Mouse (Mus musculus) intestine, embryonic 14.5 days (tissue): ENCODE results near the gene Hmcn2. TPM values are rescaled to one million over a fixed set of nuclear protein-coding genes. Genes with fewer than 3 reads are reported as not detected.

ENCODE experiments used
- ATAC-seq: fragments of 200-750 bp; cut with Nextera tagmentation; replicated peaks from 2 replicates; pipeline ENCODE4 v1.8.0; 2017; ENCODE audit warnings: low read depth, moderate number of reproducible peaks, moderate TSS enrichment, moderate library complexity; ENCODE audit not compliant: low FRiP score, low TSS enrichment
- DNase-seq: peaks from one replicate; pipeline ENCODE4 v3.0.0-alpha.2; 2018; ENCODE audit warnings: low spot score
- H3K27ac ChIP-seq: fragments of 300-500 bp; sonication (generic); 2 replicates; pipeline ENCODE4 v1.5.1; 2014; ENCODE audit warnings: low read depth, mild to moderate bottlenecking, control low read depth
- H3K27me3 ChIP-seq: fragments of 300-500 bp; sonication (generic); replicated peaks from 2 replicates; pipeline ENCODE4 v1.6.1; 2014; ENCODE audit warnings: low read length, control low read depth; ENCODE audit not compliant: control insufficient read depth, insufficient read depth
- H3K36me3 ChIP-seq: fragments of 300-500 bp; sonication (generic); 2 replicates; pipeline ENCODE4 v1.6.1; 2014; ENCODE audit warnings: low read length, control low read depth; ENCODE audit not compliant: control insufficient read depth, insufficient read depth
- H3K4me1 ChIP-seq: fragments of 300-500 bp; sonication (generic); replicated peaks from 2 replicates; pipeline ENCODE4 v1.6.1; 2014; ENCODE audit warnings: low read length, control low read depth, mixed read lengths; ENCODE audit not compliant: control insufficient read depth, insufficient read depth
- H3K4me2 ChIP-seq: fragments of 300-500 bp; sonication (generic); 2 replicates; pipeline ENCODE4 v1.6.1; 2014; ENCODE audit warnings: low read length
- H3K4me3 ChIP-seq: fragments of 300-500 bp; sonication (generic); 2 replicates; pipeline ENCODE4 v1.5.1; 2014; ENCODE audit warnings: low read depth, low read length, control low read depth, mixed read lengths
- H3K9ac ChIP-seq: fragments of 300-500 bp; sonication (generic); 2 replicates; pipeline ENCODE4 v1.6.1; 2014; ENCODE audit warnings: mild to moderate bottlenecking, low read length
- H3K9me3 ChIP-seq: fragments of 300-500 bp; sonication (generic); 2 replicates; pipeline ENCODE4 v1.6.1; 2016; ENCODE audit warnings: low read length, control low read depth; ENCODE audit not compliant: control insufficient read depth
- WGBS: fragments of 180-500 bp; shearing (Covaris S2); extraction: QIAGEN DNeasy Blood & Tissue Kit; methylation state at CpG from one replicate; pipeline ENCODE4 v1.1.7; 2014; 5-methylcytosine and 5-hydroxymethylcytosine counted together
- polyA plus RNA-seq: library from polyadenylated mRNA; unstranded; fragments of >200 nt; fragmentation: Nextera tagmentation; extraction: Ambion mirVana; gene quantifications from 2 replicates; pipeline ENCODE4 v1.2.1, GENCODE M21; 2014

Hmcn2 gene
- polyA plus RNA-seq, 1 experiment from 2014 or later, result 10.0 TPM

- no peaks in the 10 kb centered on the region for H3K36me3 ChIP-seq
- ATAC-seq (no peak), DNase-seq (no peak)
- H3K9me3 ChIP-seq, result no peaks in the 10 kb centered on the region
- no peak overlapping the region for H3K9ac ChIP-seq
- WGBS, result 58% methylated on average over 10 of the region's 10 CpGs
- no peaks in the 10 kb centered on the region for H3K27me3 ChIP-seq
- no peaks in the 10 kb centered on the region for H3K4me1 ChIP-seq
- H3K27ac ChIP-seq, result no peak overlapping the region
- no peak overlapping the region for H3K4me3 ChIP-seq
- no peak overlapping the region for H3K4me2 ChIP-seq
These were observed 120.5 kb downstream of the Hmcn2 start for GRCm38 (mm10) chr2:31434746-31435145.

GRCm38 (mm10) chr2:31435567-31435966, 121.4 kb downstream of the Hmcn2 start:
- no peaks in the 10 kb centered on the region for H3K27me3 ChIP-seq
- no peaks in the 10 kb centered on the region for H3K9me3 ChIP-seq
- no peak overlapping the region for H3K9ac ChIP-seq
- H3K36me3 ChIP-seq, result no peaks in the 10 kb centered on the region
- H3K4me1 ChIP-seq, result no peaks in the 10 kb centered on the region
- H3K4me2 ChIP-seq, result no peak overlapping the region
- WGBS, result 42% methylated on average over 6 of the region's 6 CpGs
- H3K27ac ChIP-seq, result no peak overlapping the region
- H3K4me3 ChIP-seq, result no peak overlapping the region
- peak; percentile 74 for DNase-seq
- no peak for ATAC-seq

GRCm38 (mm10) chr2:31437480-31438245, 123.4 kb downstream of the Hmcn2 start:
- Histone ChIP-seq H3K4me3 (no peak overlapping the region), H3K27ac (no peak overlapping the region), H3K4me2 (no peak overlapping the region), H3K9me3 (no peaks in the 10 kb centered on the region), H3K4me1 (no peaks in the 10 kb centered on the region), H3K36me3 (no peaks in the 10 kb centered on the region), H3K27me3 (no peaks in the 10 kb centered on the region), H3K9ac (no peak overlapping the region)
- ATAC-seq (no peak), DNase-seq (no peak)
- WGBS, result 61% methylated on average over 14 of the region's 14 CpGs

GRCm38 (mm10) chr2:31439576-31439975, 125.4 kb downstream of the Hmcn2 start:
- no peaks in the 10 kb centered on the region for H3K27me3 ChIP-seq
- no peaks in the 10 kb centered on the region for H3K4me1 ChIP-seq
- DNase-seq (no peak), ATAC-seq (no peak)
- H3K36me3 ChIP-seq, result no peaks in the 10 kb centered on the region
- no peak overlapping the region for H3K9ac ChIP-seq
- H3K4me3 ChIP-seq, result no peak overlapping the region
- H3K27ac ChIP-seq, result no peak overlapping the region
- 84% methylated on average over 6 of the region's 6 CpGs for WGBS
- no peaks in the 10 kb centered on the region for H3K9me3 ChIP-seq
- H3K4me2 ChIP-seq, result no peak overlapping the region

GRCm38 (mm10) chr2:31442480-31443160, 128.4 kb downstream of the Hmcn2 start:
- H3K36me3 ChIP-seq, result no peaks in the 10 kb centered on the region
- no peak overlapping the region for H3K4me3 ChIP-seq
- no peaks in the 10 kb centered on the region for H3K4me1 ChIP-seq
- H3K27ac ChIP-seq, result no peak overlapping the region
- 64% methylated on average over 11 of the region's 11 CpGs for WGBS
- ATAC-seq (0 out of 2 replicates have a peak, but pooled peaks have one; percentile 23), DNase-seq (no peak)
- no peaks in the 10 kb centered on the region for H3K9me3 ChIP-seq
- no peaks in the 10 kb centered on the region for H3K27me3 ChIP-seq
- H3K4me2 ChIP-seq, result no peak overlapping the region
- H3K9ac ChIP-seq, result no peak overlapping the region

- no peak for ATAC-seq
- no peaks in the 10 kb centered on the region for H3K9me3 ChIP-seq
- 83% methylated on average over 4 of the region's 4 CpGs for WGBS
- no peaks in the 10 kb centered on the region for H3K36me3 ChIP-seq
- H3K27me3 ChIP-seq, result no peaks in the 10 kb centered on the region
- H3K4me1 ChIP-seq, result peaks cover 11% of the 10 kb centered on the region
- no peak overlapping the region for H3K4me2 ChIP-seq
- H3K9ac ChIP-seq, result no peak overlapping the region
- no peak overlapping the region for H3K27ac ChIP-seq
- H3K4me3 ChIP-seq, result no peak overlapping the region
- no peak for DNase-seq
These were observed 131.8 kb downstream of the Hmcn2 start for GRCm38 (mm10) chr2:31446036-31446435.

GRCm38 (mm10) chr2:31446456-31446855, 132.2 kb downstream of the Hmcn2 start:
- Histone ChIP-seq H3K4me1 (peaks cover 12% of the 10 kb centered on the region), H3K4me3 (no peak overlapping the region), H3K9me3 (no peaks in the 10 kb centered on the region), H3K36me3 (no peaks in the 10 kb centered on the region), H3K27me3 (no peaks in the 10 kb centered on the region), H3K4me2 (no peak overlapping the region), H3K9ac (no peak overlapping the region), H3K27ac (no peak overlapping the region)
- WGBS, result 62% methylated on average over 4 of the region's 4 CpGs
- ATAC-seq (no peak), DNase-seq (no peak)

GRCm38 (mm10) chr2:31447536-31447935, 133.3 kb downstream of the Hmcn2 start:
- Histone ChIP-seq H3K27me3 (no peaks in the 10 kb centered on the region), H3K9me3 (no peaks in the 10 kb centered on the region), H3K9ac (no peak overlapping the region), H3K36me3 (no peaks in the 10 kb centered on the region), H3K4me2 (no peak overlapping the region), H3K27ac (no peak overlapping the region), H3K4me3 (no peak overlapping the region), H3K4me1 (peaks cover 19% of the 10 kb centered on the region)
- WGBS, result 61% methylated on average over 2 of the region's 2 CpGs
- DNase-seq, result no peak
- no peak for ATAC-seq
